Mouse (Mus musculus): ENCODE data around the gene Agt.
A peak's percentile ranks its signal among the peaks of the same experiment; 100 is the strongest.

Agt gene

GRCm38 (mm10) chr8:124551011-124551661, 18.4 kb downstream of the Agt start:
- peak in 1 of 2 experiments; percentile 7 for DNase-seq

GRCm38 (mm10) chr8:124548187-124548586, 21.3 kb downstream of the Agt start:
- peak in 1 of 2 experiments; percentile 48 for DNase-seq

GRCm38 (mm10) chr8:124547269-124547668, 22.2 kb downstream of the Agt start:
- no peak for DNase-seq

GRCm38 (mm10) chr8:124546815-124547214, 22.7 kb downstream of the Agt start:
- no peak for DNase-seq

GRCm38 (mm10) chr8:124546371-124546770, 23.1 kb downstream of the Agt start:
- no peak for DNase-seq

GRCm38 (mm10) chr8:124543272-124543671, 26.2 kb downstream of the Agt start:
- DNase-seq: peak; percentile 45 to 70

- DNase-seq: peak; percentile 70 to 82
Observed at GRCm38 (mm10) chr8:124542001-124542400, 27.5 kb downstream of the Agt start.

GRCm38 (mm10) chr8:124540906-124541305, 28.6 kb downstream of the Agt start:
- DNase-seq: no peak

- DNase-seq: no peak
Observed at GRCm38 (mm10) chr8:124535451-124535850, 34.1 kb downstream of the Agt start.

GRCm38 (mm10) chr8:124532626-124533025, 36.9 kb downstream of the Agt start:
- DNase-seq: no peak

- DNase-seq: peak; percentile 48 to 53
Observed at GRCm38 (mm10) chr8:124530996-124531395, 38.5 kb downstream of the Agt start.

GRCm38 (mm10) chr8:124530556-124530955, 39.0 kb downstream of the Agt start:
- peak; percentile 72 to 77 for DNase-seq

GRCm38 (mm10) chr8:124530076-124530475, 39.4 kb downstream of the Agt start:
- peak; percentile 90 to 91 for DNase-seq

- no peak for DNase-seq
Observed at GRCm38 (mm10) chr8:124526261-124526660, 43.2 kb downstream of the Agt start.

GRCm38 (mm10) chr8:124521946-124522345, 47.6 kb downstream of the Agt start:
- no peak for DNase-seq

- DNase-seq: peak; percentile 93 to 96
Observed at GRCm38 (mm10) chr8:124520249-124521080, 49.0 kb downstream of the Agt start, which contains the start of gene Cog2. Cog2 (plus strand) TSS chr8:124520767.

GRCm38 (mm10) chr8:124517142-124517541, 52.4 kb downstream of the Agt start:
- DNase-seq: no peak

GRCm38 (mm10) chr8:124516525-124516924, 53.0 kb downstream of the Agt start:
- DNase-seq: no peak

- no peak for DNase-seq
Observed at GRCm38 (mm10) chr8:124516039-124516438, 53.5 kb downstream of the Agt start.

- DNase-seq: no peak
Observed at GRCm38 (mm10) chr8:124509156-124509555, 60.4 kb downstream of the Agt start.

GRCm38 (mm10) chr8:124508321-124508695, 61.2 kb downstream of the Agt start:
- DNase-seq: peak; percentile 78 to 83

GRCm38 (mm10) chr8:124507572-124508320, 61.8 kb downstream of the Agt start:
- DNase-seq: peak; percentile 77 to 83

Measured in cerebellum, postnatal 25 days (tissue).